Mouse (Mus musculus) cerebellum, adult 18-20 months (tissue): ENCODE measurements at regions not wholly inside any gene's neighbourhood (a gene's known extent, or its start where the extent isn't known, plus 50 kb on each side); places are given as distances from the start of the nearest gene placed in this dataset.
A peak's percentile ranks its signal among the peaks of the same experiment; 100 is the strongest.

ENCODE experiments used
- DNase-seq, 2 experiments: peaks; one replicate each; pipeline ENCODE4 v3.0.0; 2021

- peak; percentile 9 to 23 for DNase-seq
These were observed 87.7 kb upstream of the Sorcs1 start for GRCm38 (mm10) chr19:50766171-50766570.
